Mouse (Mus musculus): ENCODE measurements around the gene Kdelc2. TPM values are rescaled to one million over a fixed set of nuclear protein-coding genes. Genes with fewer than 3 reads are reported as not detected.

Gene Kdelc2
- total and polyA plus RNA-seq, 3 experiments = not detected

GRCm38 (mm10) chr9:53349211-53349610 is 34.6 kb upstream of the Kdelc2 start:
- TF ChIP-seq MXI1 (IDR thresholded peaks at IDR 0.05; ENCODE audit: low read depth, low read length) = no peak
- no peak for TF ChIP-seq NRF1 (IDR thresholded peaks at IDR 0.05; ENCODE audit: low read depth, low read length)
- no peak for TF ChIP-seq BHLHE40 (IDR thresholded peaks at IDR 0.05; ENCODE audit: low read depth, low read length)
- TF ChIP-seq POLR2A (IDR thresholded peaks at IDR 0.05; ENCODE audit: low read depth, low read length) = no peak
- TF ChIP-seq JUND (conservative IDR thresholded peaks at IDR 0.05; ENCODE audit: low read depth, low read length) = no peak
- no peak for TF ChIP-seq RCOR1 (conservative IDR thresholded peaks at IDR 0.05; ENCODE audit: low read depth, low read length)
- TF ChIP-seq E2F4 (IDR thresholded peaks at IDR 0.05; ENCODE audit: insufficient replicate concordance, low read depth, low read length) = no peak
- Histone ChIP-seq H3K4me3 (replicated peaks in 1 of 3; ENCODE audit: low read depth in 2 of 3, low read length in 2 of 3, poor library complexity in 1 of 3) (no peak overlapping the region), H3K79me2 (replicated peaks; ENCODE audit: control insufficient read depth, extremely low read depth, insufficient read depth, poor library complexity, severe bottlenecking) (no peaks in the 10 kb centered on the region), H3K27me3 (replicated peaks) (no peaks in the 10 kb centered on the region), H3K9ac (ENCODE audit: insufficient read depth, low read depth) (no peak overlapping the region), H3K27ac (ENCODE audit: insufficient read depth, low read depth) (no peak overlapping the region), H3K9me3 (replicated peaks; ENCODE audit: low read length) (no peaks in the 10 kb centered on the region), H3K4me2 (ENCODE audit: insufficient read depth, low read depth, poor library complexity, severe bottlenecking) (no peak overlapping the region), H3K36me3 (replicated peaks in 1 of 2; ENCODE audit: control insufficient read depth in 1 of 2, insufficient read depth in 1 of 2, low read length in 1 of 2) (no peaks in the 10 kb centered on the region), H3K4me1 (ENCODE audit: control insufficient read depth in 1 of 2, insufficient read depth in 2 of 2) (peaks cover 4 to 6% of the 10 kb centered on the region in 2 experiments)
- dilution Hi-C loops (cut with MboI; ENCODE audit: extremely low pct_ligation_motif_present, extremely low pct_unique_long_range_greater_than_20kb, low sequenced_read_pairs) (no loop called here), in situ Hi-C loops (cut with MboI; ENCODE audit: low pct_ligation_motif_present, low pct_unique_long_range_greater_than_20kb, low sequenced_read_pairs) (no loop called here)
- DNase-seq (ENCODE audit: extremely low read depth) = no peak

GRCm38 (mm10) chr9:53350331-53350730 is 33.5 kb upstream of the Kdelc2 start:
- no peaks in the 10 kb centered on the region for H3K27me3 ChIP-seq (replicated peaks)
- no peaks in the 10 kb centered on the region for H3K79me2 ChIP-seq (replicated peaks; ENCODE audit: control insufficient read depth, extremely low read depth, insufficient read depth, poor library complexity, severe bottlenecking)
- no peak for TF ChIP-seq JUND (conservative IDR thresholded peaks at IDR 0.05; ENCODE audit: low read depth, low read length)
- no peak for TF ChIP-seq SMC3 (IDR thresholded peaks at IDR 0.05; ENCODE audit: low read depth, low read length)
- no peak for TF ChIP-seq SIN3A (IDR thresholded peaks at IDR 0.05; ENCODE audit: low read length)
- TF ChIP-seq USF2 (conservative IDR thresholded peaks at IDR 0.05; ENCODE audit: low read depth, low read length) = no peak
- TF ChIP-seq UBTF (IDR thresholded peaks at IDR 0.05; ENCODE audit: low read depth, low read length) = no peak
- TF ChIP-seq PAX5 (IDR thresholded peaks at IDR 0.05; ENCODE audit: low read length) = no peak
- TF ChIP-seq ZNF384 (IDR thresholded peaks at IDR 0.05; ENCODE audit: low read depth, low read length) = no peak
- no peak for TF ChIP-seq ZMIZ1 (IDR thresholded peaks at IDR 0.05; ENCODE audit: low read depth, low read length)
- no peaks in the 10 kb centered on the region for H3K36me3 ChIP-seq (replicated peaks in 1 of 2; ENCODE audit: control insufficient read depth in 1 of 2, insufficient read depth in 1 of 2, low read length in 1 of 2)
- dilution Hi-C loops (cut with MboI; ENCODE audit: extremely low pct_ligation_motif_present, extremely low pct_unique_long_range_greater_than_20kb, low sequenced_read_pairs) = no loop called here
- H3K4me3 ChIP-seq (replicated peaks in 1 of 3; ENCODE audit: low read depth in 2 of 3, low read length in 2 of 3, poor library complexity in 1 of 3) = no peak overlapping the region
- no peaks in the 10 kb centered on the region for H3K4me1 ChIP-seq (ENCODE audit: control insufficient read depth in 1 of 2, insufficient read depth in 2 of 2)
- no peaks in the 10 kb centered on the region for H3K9me3 ChIP-seq (replicated peaks; ENCODE audit: low read length)
- in situ Hi-C loops (cut with MboI; ENCODE audit: low pct_ligation_motif_present, low pct_unique_long_range_greater_than_20kb, low sequenced_read_pairs) = no loop called here
- no peak for DNase-seq (ENCODE audit: extremely low read depth)
- H3K9ac ChIP-seq (ENCODE audit: insufficient read depth, low read depth) = no peak overlapping the region
- H3K4me2 ChIP-seq (ENCODE audit: insufficient read depth, low read depth, poor library complexity, severe bottlenecking) = no peak overlapping the region
- no peak overlapping the region for H3K27ac ChIP-seq (ENCODE audit: insufficient read depth, low read depth)

GRCm38 (mm10) chr9:53351899-53352298 is 31.9 kb upstream of the Kdelc2 start:
- Histone ChIP-seq H3K79me2 (replicated peaks; ENCODE audit: control insufficient read depth, extremely low read depth, insufficient read depth, poor library complexity, severe bottlenecking) (no peaks in the 10 kb centered on the region), H3K4me2 (ENCODE audit: insufficient read depth, low read depth, poor library complexity, severe bottlenecking) (no peak overlapping the region), H3K4me1 (ENCODE audit: control insufficient read depth in 1 of 2, insufficient read depth in 2 of 2) (no peaks in the 10 kb centered on the region), H3K36me3 (replicated peaks in 1 of 2; ENCODE audit: control insufficient read depth in 1 of 2, insufficient read depth in 1 of 2, low read length in 1 of 2) (no peaks in the 10 kb centered on the region), H3K27ac (ENCODE audit: insufficient read depth, low read depth) (no peak overlapping the region), H3K27me3 (replicated peaks) (no peaks in the 10 kb centered on the region), H3K9me3 (replicated peaks; ENCODE audit: low read length) (no peaks in the 10 kb centered on the region), H3K4me3 (replicated peaks in 1 of 3; ENCODE audit: low read depth in 2 of 3, low read length in 2 of 3, poor library complexity in 1 of 3) (no peak overlapping the region), H3K9ac (ENCODE audit: insufficient read depth, low read depth) (no peak overlapping the region)
- in situ Hi-C loops (cut with MboI; ENCODE audit: low pct_ligation_motif_present, low pct_unique_long_range_greater_than_20kb, low sequenced_read_pairs) (no loop called here), dilution Hi-C loops (cut with MboI; ENCODE audit: extremely low pct_ligation_motif_present, extremely low pct_unique_long_range_greater_than_20kb, low sequenced_read_pairs) (no loop called here)
- DNase-seq (ENCODE audit: extremely low read depth) = no peak
- TF ChIP-seq E2F4 (IDR thresholded peaks at IDR 0.05; ENCODE audit: insufficient replicate concordance, low read depth, low read length) = no peak
- no peak for TF ChIP-seq POLR2AphosphoS2 (IDR thresholded peaks at IDR 0.05; ENCODE audit: low read depth, low read length)
- TF ChIP-seq ELF1 (IDR thresholded peaks at IDR 0.05; ENCODE audit: low read depth, low read length) = no peak
- no peak for TF ChIP-seq HCFC1 (IDR thresholded peaks at IDR 0.05; ENCODE audit: low read depth, low read length)
- TF ChIP-seq USF1 (IDR thresholded peaks at IDR 0.05; ENCODE audit: low read depth, low read length) = no peak
- no peak for TF ChIP-seq MXI1 (IDR thresholded peaks at IDR 0.05; ENCODE audit: low read depth, low read length)
- TF ChIP-seq NELFE (IDR thresholded peaks at IDR 0.05; ENCODE audit: low read depth, low read length) = no peak
- no peak for TF ChIP-seq KAT2A (IDR thresholded peaks at IDR 0.05; ENCODE audit: insufficient replicate concordance, low read length)
- TF ChIP-seq MAZ (IDR thresholded peaks at IDR 0.05; ENCODE audit: low read depth, low read length) = no peak
- no peak for TF ChIP-seq USF2 (conservative IDR thresholded peaks at IDR 0.05; ENCODE audit: low read depth, low read length)
- TF ChIP-seq JUN (IDR thresholded peaks at IDR 0.05; ENCODE audit: insufficient read depth, low read depth, low read length) = no peak
- TF ChIP-seq NRF1 (IDR thresholded peaks at IDR 0.05; ENCODE audit: low read depth, low read length) = no peak
- TF ChIP-seq BHLHE40 (IDR thresholded peaks at IDR 0.05; ENCODE audit: low read depth, low read length) = no peak
- no peak for TF ChIP-seq EP300 (IDR thresholded peaks at IDR 0.05; ENCODE audit: low read length)
- TF ChIP-seq ZC3H11A (IDR thresholded peaks at IDR 0.05; ENCODE audit: low read depth, low read length) = no peak
- no peak for TF ChIP-seq IRF4 (IDR thresholded peaks at IDR 0.05; ENCODE audit: low read depth, low read length)
- TF ChIP-seq MAX (IDR thresholded peaks at IDR 0.05; ENCODE audit: low read length) = no peak
- TF ChIP-seq UBTF (IDR thresholded peaks at IDR 0.05; ENCODE audit: low read depth, low read length) = no peak
- TF ChIP-seq TBP (conservative IDR thresholded peaks at IDR 0.05; ENCODE audit: low read depth, low read length) = no peak
